Mouse (Mus musculus) retina, adult 2 months (tissue): ENCODE data around the gene Crat.

Source experiments
- DNase-seq: peaks from one replicate; pipeline ENCODE4 v3.0.0-alpha.2; 2012; ENCODE audit warnings: low read depth, low spot score

Gene Crat

DNA sequence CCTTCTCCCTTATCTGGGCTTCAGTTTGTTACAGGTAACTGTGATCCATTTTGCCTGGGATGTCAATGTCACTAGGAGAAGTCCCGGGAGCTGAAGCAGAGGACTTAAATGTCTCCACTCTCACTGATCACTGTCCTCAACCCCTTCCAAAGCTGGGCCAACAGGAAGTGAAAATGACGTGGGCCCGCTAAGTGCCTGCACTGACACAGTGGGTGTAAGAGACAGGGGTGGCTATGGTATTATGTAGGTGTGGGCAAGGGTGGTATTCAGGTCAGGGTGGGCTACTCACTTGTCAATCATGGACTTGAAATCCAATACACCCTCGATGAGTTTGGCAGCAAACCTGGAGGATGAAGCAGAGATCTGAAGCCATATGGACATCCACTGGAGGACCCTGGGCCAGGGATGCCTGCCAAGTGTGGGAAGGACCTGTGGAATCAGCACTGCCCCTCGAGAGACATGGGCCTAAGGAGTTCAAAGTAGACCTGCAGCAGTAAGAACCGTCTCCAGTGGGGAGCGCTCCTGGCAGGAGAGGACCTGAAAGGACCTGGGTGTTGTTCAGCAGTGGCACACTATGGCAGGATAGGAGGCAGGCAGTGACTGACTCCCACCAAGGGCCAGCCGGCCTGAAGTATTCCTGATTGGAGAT is 7.0 kb downstream of the Crat start:
- no peak for DNase-seq

DNA sequence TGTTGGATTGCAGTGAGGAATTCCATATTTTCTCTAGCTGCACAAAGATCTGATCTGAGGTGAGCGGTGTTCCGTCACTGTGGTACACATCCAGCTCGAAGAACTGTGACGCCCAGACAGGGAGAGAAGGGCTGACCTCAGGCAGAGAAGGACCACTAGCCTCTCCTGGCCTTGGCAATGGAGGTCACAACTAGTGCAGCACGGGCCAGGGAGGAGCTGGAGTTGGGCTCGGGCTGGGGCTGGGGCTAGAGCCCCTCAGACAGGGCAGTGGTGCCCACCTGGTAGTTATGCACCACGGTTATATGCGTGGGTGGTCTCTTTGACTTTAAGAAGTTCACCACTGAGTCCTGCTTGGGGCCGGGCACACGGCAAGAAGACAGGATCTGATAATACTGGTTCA is 7.8 kb downstream of the Crat start:
- no peak for DNase-seq

DNA sequence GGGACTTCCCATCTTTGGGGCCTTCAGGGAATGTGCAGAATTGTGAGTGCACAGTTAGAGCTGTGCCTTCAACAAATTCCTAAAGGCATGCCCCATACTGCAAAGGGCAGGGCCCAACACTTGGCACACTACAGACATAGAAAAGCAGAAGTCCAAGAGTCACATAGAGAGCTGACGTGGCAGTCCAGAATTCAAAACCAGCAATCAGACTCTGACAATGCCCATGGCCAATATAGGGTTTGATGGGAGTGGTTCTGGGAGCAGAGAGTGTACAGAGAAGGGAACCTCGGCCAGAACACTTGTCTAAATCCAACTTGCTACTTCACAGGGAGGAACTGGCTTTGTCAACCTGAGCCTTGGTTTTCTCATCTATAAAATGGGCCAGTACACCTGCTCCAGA is 8.4 kb downstream of the Crat start:
- DNase-seq = no peak

DNA sequence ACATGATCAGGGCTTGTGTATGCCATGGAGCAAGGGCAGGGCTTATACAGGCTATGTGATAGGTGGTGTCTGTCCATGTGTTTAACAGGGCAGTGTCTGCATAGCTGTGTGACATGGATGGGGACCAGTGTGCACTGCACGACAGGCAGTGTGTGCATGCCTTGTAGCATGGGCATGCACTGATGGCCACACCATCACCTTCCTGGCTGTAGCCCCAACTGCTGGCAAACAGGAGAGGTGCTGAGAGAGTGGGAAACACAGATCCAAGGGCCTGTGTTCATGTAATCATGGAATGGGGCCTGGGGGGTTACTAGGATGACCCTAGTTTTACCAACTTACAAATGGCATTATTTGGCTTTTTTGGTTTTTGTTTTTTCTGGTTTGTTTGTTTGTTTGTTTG is 11.7 kb downstream of the Crat start:
- DNase-seq = no peak

DNA sequence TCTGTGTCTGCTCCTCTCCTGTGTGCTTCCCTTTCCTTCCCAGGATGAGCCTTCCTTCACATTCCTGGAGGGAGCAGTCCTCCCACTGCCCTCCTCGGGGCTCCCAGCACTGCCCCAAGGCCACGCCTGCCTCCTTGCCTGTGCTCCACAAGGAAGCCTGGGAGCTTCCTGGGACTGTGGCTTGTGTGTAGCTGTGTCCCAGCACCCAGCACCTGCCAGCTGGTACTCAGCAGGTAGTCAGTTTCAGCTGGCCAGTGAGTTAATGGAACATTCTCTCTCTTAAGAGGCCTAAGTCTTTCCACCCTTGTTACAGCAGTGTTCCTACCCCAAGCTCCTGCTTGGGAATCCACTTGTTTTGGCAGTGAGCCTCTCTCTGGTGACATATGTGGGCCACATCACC is 12.8 kb downstream of the Crat start:
- DNase-seq = no peak

DNA sequence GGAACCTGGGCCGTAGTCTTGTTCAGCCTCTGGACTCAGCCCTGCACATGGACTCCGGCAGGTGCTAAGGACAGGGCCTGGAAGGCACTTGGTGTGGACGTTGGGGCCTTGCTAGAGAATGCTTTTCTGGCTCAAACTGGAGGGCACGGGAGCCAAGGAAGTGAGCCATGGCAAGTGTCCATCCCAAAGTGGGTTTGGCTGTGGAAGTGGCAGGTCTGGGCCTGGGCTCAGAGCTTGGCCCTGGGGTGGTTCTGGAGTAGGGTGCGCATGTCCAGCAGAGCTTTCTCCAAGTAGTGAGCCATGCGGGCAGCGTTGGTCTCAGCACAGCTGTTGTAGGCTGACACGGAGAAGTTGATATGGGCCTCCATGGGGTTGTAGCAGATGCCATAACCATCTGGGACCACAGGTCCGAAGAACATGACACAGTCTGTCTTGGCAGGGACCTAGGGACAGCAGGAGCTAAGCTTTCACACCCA is 13.2 kb downstream of the Crat start:
- no peak for DNase-seq

DNA sequence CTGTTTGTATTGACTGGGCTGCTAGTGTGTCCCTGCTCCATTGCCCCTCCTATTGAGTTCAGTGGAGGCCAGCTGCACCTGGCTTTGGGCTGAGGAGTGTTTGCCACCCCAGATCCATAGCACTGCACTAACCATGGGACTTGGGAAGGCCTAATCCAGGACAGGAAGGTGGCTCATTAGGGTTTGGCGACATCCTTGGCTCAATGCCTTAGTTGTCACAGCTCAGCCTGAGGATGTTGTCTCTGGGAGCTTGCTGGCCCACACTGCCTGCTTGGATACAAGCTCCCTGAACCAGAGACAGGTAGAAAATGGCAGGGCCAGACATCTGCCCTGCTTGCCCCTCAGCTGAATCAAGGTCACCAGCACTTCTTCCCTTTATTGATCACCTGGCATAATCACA is 14.0 kb downstream of the Crat start:
- no peak for DNase-seq

DNA sequence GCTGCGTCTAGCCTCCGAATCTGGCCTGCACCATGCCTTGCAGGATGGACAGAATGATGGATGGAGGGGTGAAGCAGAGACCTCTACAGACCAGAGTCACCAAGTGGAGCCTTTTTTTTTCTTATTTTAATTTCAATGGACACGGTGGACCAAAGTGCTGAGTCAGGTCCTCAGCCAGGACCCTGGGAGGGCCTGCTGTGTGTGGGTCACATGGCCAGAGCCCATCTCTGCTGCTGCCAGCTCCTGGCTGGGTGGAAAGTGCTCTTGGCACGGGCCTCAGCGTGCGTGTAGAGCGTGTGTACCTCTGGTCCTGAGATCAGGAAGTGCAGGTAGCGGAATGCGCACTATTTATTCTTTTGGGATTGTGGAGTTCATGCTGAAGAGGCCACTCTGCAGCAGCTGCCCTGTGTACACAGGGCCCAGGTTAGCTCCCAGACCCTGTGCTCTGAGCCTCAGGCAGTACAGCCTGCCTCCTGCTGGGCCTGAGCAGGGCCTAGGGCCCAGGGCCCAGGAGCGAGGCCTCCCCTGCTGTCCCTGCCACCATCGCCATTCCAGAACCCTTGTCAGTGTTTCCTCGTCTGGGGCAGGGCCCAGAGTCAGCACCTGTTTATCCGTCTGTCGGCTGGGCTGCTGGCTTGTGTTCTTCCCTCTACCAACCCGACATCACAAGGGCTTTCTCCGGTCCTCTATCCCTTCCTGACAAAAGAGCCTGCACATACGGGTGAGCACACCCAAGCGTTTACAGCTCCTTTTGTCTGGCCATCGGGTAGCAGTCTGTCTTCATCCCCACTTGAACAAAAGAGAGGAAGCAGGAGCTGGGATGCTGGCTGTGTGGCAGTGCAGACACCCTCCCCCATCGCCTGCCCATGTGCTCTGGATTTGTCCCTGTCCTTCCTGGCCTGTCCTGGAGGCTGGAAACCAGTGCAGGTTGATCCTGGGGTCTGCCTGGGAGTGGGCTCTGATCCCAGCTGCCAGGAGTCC is 16.1 kb downstream of the Crat start:
- no peak for DNase-seq

DNA sequence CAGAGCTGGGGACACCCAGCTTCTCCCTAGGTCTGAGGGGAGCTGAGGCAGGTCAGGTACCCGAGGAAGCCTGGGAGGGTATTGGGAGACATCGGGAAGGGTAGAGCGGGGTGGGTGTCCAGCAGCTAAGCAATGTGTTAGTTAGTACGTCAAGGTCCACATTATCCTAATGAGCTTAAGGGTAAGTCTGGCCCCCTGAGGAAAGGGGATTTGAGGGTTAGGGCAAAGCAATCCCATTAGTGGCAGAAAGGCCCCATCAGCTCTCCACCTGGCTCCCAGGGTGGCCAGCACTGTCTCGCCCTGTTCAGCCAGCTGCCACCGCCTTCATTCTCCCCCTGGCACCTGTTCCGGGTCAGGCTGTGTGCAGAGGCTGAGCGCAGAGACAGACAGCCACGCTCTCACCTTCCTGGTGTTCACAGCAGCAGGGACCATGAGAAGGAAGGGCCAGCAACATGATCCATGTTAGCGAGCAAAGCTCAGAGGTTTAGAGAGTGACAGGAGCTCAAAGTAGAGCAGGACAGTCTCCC is 17.6 kb downstream of the Crat start:
- peak; percentile 69 for DNase-seq

DNA sequence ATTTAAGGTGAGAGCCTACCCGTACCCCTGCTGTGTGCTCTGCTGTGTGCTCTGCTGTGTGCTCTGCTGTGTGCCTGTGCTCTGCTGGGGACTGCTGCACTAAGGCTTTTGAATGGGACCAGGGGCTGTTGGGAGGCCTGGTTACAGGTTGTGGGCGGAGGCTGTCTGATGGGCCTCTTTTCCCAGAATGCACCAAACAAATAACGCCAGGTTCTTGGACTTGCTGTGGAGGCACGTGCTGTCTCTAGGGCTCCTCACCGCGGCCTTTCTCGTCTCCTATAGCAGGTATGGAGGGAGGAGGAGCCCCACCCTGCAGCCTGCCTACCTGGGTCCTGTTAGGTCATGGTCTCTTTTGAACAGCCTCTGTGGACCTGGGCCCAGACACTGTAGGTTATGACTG is 19.4 kb downstream of the Crat start:
- no peak for DNase-seq

DNA sequence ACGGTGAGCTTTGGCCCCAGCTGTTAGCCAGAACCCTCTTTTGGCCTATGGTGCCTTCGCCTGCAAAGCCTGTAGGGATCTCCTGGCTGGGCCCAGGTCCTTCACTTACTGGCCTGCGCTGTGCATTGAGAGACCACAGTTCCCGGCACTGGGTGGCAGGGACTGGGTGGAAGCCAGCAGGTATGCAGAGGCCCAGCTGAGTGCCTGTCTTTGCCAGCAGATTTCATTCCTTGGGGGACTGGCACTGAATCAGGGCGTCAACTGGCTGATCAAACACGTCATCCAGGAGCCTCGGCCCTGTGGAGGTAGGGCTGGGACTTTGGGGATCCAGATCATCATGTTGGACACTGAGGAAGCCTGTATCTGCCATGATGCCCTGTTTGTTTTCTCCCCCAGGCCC is 19.9 kb downstream of the Crat start:
- DNase-seq = no peak

DNA sequence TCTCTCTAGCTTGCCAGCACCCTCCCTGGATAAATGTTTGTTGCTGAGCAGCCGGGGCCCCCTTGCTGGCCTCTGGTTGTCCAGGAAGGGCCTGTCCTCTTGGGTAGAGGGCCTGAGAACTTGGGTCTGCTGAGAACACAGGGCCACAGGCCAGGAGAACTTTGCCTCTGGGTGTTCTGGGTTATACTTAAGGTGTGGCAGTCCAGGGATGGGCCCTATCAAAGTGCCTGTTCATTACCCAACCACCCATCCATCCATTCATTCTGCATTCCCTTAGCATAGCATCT is 22.3 kb downstream of the Crat start:
- DNase-seq = no peak

DNA sequence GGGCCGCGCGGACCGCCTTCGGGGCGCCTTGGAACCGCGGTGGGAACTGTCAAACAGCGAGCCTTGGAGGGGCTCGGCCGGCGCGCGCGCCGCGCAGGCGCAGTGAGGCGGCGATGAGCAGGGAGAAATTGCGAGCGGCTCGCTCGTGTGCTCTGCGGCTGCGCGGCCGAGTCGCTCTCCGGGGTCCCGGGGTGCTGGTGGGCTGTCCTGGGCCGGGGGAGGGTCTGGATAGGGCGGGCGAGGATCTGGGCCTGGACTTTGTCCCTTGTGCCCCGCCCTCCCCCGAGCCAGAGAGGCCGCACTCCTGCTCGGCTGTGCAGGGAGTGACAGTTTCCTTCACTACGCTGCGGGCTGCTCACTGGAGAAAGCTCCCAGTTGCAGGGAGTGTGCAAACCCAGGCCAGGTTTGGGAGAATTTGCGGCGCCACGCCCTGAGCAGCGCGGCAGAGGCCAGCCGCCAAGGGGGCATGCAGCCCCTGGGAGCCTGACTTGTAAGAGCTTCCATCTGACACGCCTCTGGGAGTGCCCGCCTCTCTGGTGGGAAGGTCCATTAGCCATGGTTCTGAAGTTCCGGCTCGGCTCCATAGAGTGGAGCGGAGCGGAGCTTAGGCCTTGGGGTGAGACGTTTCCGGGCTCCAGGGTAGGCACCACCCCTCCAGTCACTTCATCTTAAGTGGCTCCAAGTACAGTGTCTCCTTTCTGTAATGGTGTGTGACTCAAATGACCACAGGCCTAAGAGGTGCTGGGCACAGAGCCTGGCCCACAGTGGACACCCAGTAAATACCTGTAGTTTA is 22.8 kb downstream of the Crat start:
- no peak for DNase-seq

DNA sequence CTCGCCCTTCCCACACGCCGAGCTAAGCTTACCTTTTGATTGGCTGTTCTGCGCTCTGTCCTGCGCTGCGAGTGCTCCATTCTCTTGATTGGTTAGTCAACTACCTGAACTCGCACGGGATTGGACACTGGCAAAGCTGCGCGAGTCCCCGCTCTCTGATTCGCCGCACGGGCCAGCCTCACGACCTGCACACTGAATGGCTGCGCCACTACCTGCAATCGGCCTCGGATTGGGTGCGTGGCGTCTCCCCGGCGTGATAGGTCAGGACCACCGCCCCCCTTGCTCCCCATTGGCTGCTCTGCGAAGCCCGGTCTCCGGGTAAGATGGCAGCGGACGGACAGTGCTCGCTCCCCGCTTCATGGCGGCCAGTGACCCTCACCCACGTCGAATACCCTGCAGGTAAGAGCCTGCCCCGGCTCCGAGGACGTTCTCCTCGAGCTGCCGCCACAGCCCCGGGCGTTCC is 23.5 kb downstream of the Crat start, which contains the start of gene Dolpp1:
Gene Dolpp1, plus strand, starts transcription at position 141 of the 463 bp plus-strand sequence.
- peak; percentile 86 for DNase-seq

DNA sequence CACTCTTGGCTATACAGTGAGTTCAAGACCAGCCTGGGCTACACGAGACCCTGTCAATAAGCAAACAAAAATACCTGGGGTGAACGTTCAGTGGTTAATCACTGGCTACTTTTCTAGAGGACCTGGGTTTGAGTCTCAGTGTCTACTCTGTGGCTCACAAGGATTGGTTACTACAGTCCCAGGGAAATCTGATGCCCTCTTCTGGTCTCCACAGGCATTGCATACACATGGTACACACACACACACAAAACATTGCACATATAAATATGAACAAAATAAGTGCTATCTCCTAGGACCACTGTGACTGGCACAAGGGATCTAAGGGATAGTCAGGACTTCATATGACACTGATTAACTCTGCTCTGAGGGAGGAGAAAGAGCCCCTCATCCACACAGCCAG is 26.6 kb downstream of the Crat start:
- DNase-seq = no peak

DNA sequence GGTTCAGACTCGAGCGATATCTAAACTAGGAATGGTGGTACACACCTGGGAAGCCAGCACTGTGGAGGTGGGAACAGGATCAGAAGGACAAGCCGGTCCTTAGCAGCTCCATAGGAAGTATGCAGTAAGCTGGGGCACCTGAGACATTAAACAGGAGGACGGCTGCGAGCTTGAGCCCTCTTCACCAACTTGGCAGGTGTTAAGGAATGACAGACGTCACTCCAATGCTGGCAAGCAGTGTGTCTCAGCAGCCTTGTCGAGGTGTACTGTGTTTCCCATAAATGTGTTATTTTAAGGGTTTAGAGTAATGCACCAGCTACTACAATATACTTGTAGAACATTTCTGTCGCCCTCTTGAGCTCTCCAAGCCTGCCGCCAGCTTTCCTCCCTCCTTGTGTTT is 28.7 kb downstream of the Crat start:
- DNase-seq = no peak

DNA sequence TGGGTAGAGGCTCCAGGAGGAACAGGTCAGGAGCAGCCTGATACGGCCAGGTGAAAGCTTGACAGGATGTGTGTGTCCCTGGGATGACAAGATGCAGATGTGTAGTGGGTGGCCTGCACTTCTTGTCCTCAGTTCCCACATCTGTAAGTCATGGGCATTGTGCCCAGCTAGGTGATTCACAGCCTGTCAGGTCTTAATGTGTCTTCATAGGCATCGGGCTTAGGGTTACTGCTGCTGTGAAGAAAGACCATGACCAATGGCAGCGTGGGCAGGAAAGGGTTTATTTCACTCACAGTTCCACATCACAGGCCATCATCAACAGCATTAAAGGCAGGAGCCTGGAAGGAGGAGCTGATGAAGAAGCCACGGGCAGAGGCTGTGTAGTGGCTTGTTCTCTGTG is 30.0 kb downstream of the Crat start:
- DNase-seq = no peak

DNA sequence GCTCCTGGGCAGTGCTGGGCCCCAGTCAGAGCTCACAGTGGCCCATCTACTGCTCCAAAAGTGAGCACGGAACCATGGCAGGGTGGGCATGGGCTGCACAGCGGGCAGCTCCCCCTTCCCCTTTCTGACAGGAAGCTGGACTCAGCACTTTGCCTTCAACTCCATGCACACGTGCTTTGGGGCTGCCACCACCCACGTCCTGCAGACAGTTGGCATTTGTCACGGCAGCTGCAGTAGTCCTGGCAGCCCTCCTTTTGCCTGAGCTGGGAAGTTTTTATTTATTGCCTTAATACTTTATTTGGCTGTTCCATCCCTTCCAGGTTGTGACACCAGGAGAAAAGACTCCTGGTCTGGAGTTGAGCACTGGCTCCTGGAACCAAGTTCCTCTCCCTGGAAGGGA is 30.8 kb downstream of the Crat start:
- no peak for DNase-seq

DNA sequence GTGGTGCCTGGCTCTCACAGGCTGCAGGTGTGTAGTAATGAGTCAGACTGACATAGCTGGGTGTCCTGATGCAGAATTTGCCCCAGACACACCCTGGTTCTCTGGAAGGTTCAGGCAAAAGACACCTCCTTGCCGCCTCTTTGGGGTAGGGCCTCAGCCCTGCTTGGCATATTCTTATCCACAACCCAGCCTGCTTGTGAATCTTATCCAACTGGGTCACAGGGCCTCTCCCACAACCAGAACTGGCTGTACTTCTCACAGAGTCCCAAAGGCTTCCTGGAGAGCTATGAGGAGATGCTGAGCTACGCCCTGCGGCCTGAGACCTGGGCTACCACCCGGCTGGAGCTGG is 34.3 kb downstream of the Crat start:
- no peak for DNase-seq

DNA sequence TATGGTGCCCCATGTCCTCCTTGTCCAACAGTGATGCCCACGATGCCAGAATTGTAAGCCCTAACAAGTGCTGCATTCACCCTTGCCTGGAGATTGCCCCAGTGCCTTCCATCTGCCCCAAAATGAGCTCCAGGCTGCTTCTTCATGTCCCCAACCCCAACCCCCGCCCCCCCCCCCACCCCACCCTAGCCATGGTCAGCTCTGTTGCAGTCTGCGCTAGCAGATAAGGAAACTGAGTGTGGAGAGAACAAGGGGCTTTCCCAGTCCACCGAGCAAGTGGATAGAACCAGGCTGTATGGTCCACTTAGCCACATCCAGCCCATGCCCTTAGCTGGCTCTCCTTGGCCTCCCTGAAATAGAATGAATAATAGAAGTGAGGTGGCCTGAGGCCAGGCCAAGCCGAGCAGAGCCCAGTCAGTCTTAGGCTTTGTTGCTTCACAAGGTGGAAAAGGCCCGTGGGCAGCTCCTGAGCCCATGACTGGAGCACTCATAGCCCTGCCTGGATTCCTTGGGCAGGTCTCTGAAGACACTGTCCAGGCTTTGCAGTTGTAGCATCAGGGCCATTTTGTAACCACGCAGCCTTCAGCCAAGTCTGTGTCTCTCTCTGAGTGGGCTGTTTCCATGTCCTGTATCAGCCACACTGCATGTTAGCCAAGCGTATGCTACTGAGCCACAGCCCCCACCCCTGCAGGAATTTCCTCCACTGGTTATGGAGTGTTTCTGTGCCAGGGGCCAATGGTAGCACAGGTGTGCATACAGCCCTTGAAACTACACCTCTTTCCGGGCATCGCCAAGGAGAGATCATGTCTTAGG is 34.8 kb downstream of the Crat start:
- no peak for DNase-seq

DNA sequence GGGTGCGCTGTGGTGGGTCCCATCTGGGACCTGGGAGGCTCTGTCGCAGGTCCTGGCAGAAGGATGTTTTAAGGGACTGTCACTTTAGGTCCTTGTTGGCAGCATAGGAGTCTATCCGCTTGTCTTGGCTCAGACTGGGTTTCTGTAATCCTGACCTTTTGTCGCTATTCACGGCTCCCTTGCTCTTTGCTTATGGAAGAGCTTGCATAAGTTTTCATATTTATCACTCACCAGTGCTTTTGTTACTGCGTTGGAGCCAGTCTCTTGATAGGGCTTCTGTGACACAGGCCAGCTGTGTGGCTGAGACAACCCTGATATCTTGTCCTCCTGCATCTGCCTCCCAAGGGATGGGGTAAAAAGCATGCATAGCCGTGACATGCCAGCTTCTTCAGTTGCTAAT is 36.3 kb downstream of the Crat start:
- DNase-seq = no peak
